Mouse (Mus musculus): ENCODE data around the gene Jade2.

- TF ChIP-seq CTCF (conservative IDR thresholded peaks at IDR 0.05; ENCODE audit: low read length): no peak
- TF ChIP-seq NANOG (IDR thresholded peaks at IDR 0.05; ENCODE audit: borderline replicate concordance, low read length): no peak
Observed at GRCm38 (mm10) chr11:51836506-51836905, 20.9 kb downstream of the Jade2 start.

Data from E14TG2a.4 (cell line).